Mouse (Mus musculus): ENCODE data around the gene Tmem213.

Gene Tmem213

GRCm38 (mm10) chr6:38109160-38109795, at the start of gene Tmem213:
TSS of gene Tmem213 (plus strand) at chr6:38109255.
- DNase-seq (ENCODE audit: low spot score) = no peak

GRCm38 (mm10) chr6:38064621-38065020, 44.4 kb upstream of the Tmem213 start:
- no peak for DNase-seq (ENCODE audit: low spot score)

GRCm38 (mm10) chr6:38065122-38065500, 43.9 kb upstream of the Tmem213 start:
- no peak for DNase-seq (ENCODE audit: low spot score)

- no peak for DNase-seq (ENCODE audit: low spot score)
These were observed 43.4 kb upstream of the Tmem213 start for GRCm38 (mm10) chr6:38065501-38066122.

- DNase-seq (ENCODE audit: low spot score) = peak; percentile 38
These were observed 42.8 kb upstream of the Tmem213 start for GRCm38 (mm10) chr6:38066215-38066614.

GRCm38 (mm10) chr6:38071256-38071655, 37.8 kb upstream of the Tmem213 start:
- DNase-seq (ENCODE audit: low spot score) = no peak

- DNase-seq (ENCODE audit: low spot score) = no peak
These were observed 36.8 kb upstream of the Tmem213 start for GRCm38 (mm10) chr6:38072137-38072796.

- no peak for DNase-seq (ENCODE audit: low spot score)
These were observed 35.5 kb upstream of the Tmem213 start for GRCm38 (mm10) chr6:38073592-38073991.

- DNase-seq (ENCODE audit: low spot score) = no peak
These were observed 28.7 kb upstream of the Tmem213 start for GRCm38 (mm10) chr6:38080364-38080763.

GRCm38 (mm10) chr6:38081727-38082341, 27.2 kb upstream of the Tmem213 start:
- DNase-seq (ENCODE audit: low spot score) = no peak

GRCm38 (mm10) chr6:38083204-38083603, 25.9 kb upstream of the Tmem213 start:
- no peak for DNase-seq (ENCODE audit: low spot score)

GRCm38 (mm10) chr6:38087242-38088026, 21.6 kb upstream of the Tmem213 start:
- DNase-seq (ENCODE audit: low spot score) = no peak

- DNase-seq (ENCODE audit: low spot score) = no peak
These were observed 16.5 kb upstream of the Tmem213 start for GRCm38 (mm10) chr6:38092539-38092938.

- DNase-seq (ENCODE audit: low spot score) = no peak
These were observed 14.4 kb upstream of the Tmem213 start for GRCm38 (mm10) chr6:38094701-38095100.

- DNase-seq (ENCODE audit: low spot score) = no peak
These were observed 12.1 kb upstream of the Tmem213 start for GRCm38 (mm10) chr6:38096961-38097370.

- no peak for DNase-seq (ENCODE audit: low spot score)
These were observed 6.7 kb upstream of the Tmem213 start for GRCm38 (mm10) chr6:38102216-38102795.

GRCm38 (mm10) chr6:38103775-38104174, 5.3 kb upstream of the Tmem213 start:
- DNase-seq (ENCODE audit: low spot score) = no peak

GRCm38 (mm10) chr6:38105924-38106323, 3.1 kb upstream of the Tmem213 start:
- no peak for DNase-seq (ENCODE audit: low spot score)

GRCm38 (mm10) chr6:38108449-38108848, 606 bp upstream of the Tmem213 start:
- no peak for DNase-seq (ENCODE audit: low spot score)

- no peak for DNase-seq (ENCODE audit: low spot score)
These were observed 816 bp downstream of the Tmem213 start for GRCm38 (mm10) chr6:38109871-38110270.

- DNase-seq (ENCODE audit: low spot score) = no peak
These were observed 1.8 kb downstream of the Tmem213 start for GRCm38 (mm10) chr6:38110859-38111258.
